Mouse (Mus musculus) midbrain, embryonic 11.5 days (tissue): ENCODE results near the gene Bckdha. TPM values are rescaled to one million over a fixed set of nuclear protein-coding genes. Genes with fewer than 3 reads are reported as not detected.

Experiments
- ATAC-seq: fragments of 200-750 bp; cut with Nextera tagmentation; 2 replicates; pipeline ENCODE4 v1.8.0; 2017; ENCODE audit warnings: moderate TSS enrichment, moderate library complexity; ENCODE audit not compliant: low FRiP score
- DNase-seq: peaks from one replicate; pipeline ENCODE4 v3.0.0; 2015; ENCODE audit warnings: low spot score; ENCODE audit errors: missing footprints
- H3K27ac ChIP-seq: fragments of 300-500 bp; sonication (generic); 2 replicates; pipeline ENCODE4 v1.5.1; 2014; ENCODE audit warnings: low read depth, low read length
- H3K27me3 ChIP-seq: fragments of 300-500 bp; sonication (generic); 2 replicates; pipeline ENCODE4 v1.6.1; 2014; ENCODE audit warnings: mild to moderate bottlenecking, low read length, moderate library complexity, mixed read lengths; ENCODE audit not compliant: control insufficient read depth, insufficient read depth
- H3K36me3 ChIP-seq: fragments of 300-500 bp; sonication (generic); 2 replicates; pipeline ENCODE4 v1.6.1; 2014; ENCODE audit warnings: mild to moderate bottlenecking, low read length, moderate library complexity, mixed read lengths; ENCODE audit not compliant: control insufficient read depth, insufficient read depth
- H3K4me1 ChIP-seq: fragments of 300-500 bp; sonication (generic); 2 replicates; pipeline ENCODE4 v1.6.1; 2014; ENCODE audit warnings: low read length; ENCODE audit not compliant: control insufficient read depth, insufficient read depth
- H3K4me2 ChIP-seq: fragments of 300-500 bp; sonication (generic); 2 replicates; pipeline ENCODE4 v1.6.1; 2014; ENCODE audit warnings: mild to moderate bottlenecking, moderate library complexity
- H3K4me3 ChIP-seq: fragments of 300-500 bp; sonication (generic); 2 replicates; pipeline ENCODE4 v1.5.1; 2014; ENCODE audit warnings: low read depth, low read length
- H3K9ac ChIP-seq: fragments of 300-500 bp; sonication (generic); 2 replicates; pipeline ENCODE4 v1.6.1; 2014; ENCODE audit warnings: low read length
- H3K9me3 ChIP-seq: fragments of 300-500 bp; sonication (generic); 2 replicates; pipeline ENCODE4 v1.6.1; 2016; ENCODE audit warnings: low read length; ENCODE audit not compliant: control insufficient read depth
- WGBS: fragments of 180-500 bp; shearing (Covaris S2); extraction: QIAGEN DNeasy Blood & Tissue Kit; methylation state at CpG from one replicate; pipeline ENCODE4 v1.1.7; 2014; 5-methylcytosine and 5-hydroxymethylcytosine counted together
- polyA plus RNA-seq: library from polyadenylated mRNA; unstranded; fragments of >200 nt; fragmentation: Nextera tagmentation; extraction: Ambion mirVana; gene quantifications from 2 replicates; pipeline ENCODE4 v1.2.1, GENCODE M21; 2014

Gene Bckdha
- polyA plus RNA-seq, 1 experiment from 2014 or later: 35.4 TPM

DNA sequence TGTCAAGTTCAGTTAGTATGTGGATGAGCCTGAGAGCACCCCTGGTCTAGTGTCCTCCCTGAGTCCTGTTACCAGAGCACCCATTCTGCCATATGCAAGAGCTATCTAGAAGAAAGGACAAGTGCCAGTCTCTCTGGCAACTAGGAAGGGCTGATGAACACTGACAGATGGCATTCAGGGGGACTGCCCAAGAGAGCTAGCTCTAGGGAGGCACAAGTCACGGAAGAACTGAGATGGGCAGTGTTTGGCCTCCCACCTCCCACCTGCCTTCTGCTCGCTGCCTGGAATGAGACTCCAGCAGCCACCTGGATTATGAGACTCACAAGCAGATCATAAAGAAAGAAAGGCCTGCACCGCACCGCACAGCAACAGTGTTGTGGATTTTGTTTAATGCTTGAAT is 19.0 kb downstream of the Bckdha start:
- no peaks in the 10 kb centered on the region for H3K4me1 ChIP-seq
- H3K27me3 ChIP-seq: no peaks in the 10 kb centered on the region
- WGBS: 88% methylated on average over 4 of the region's 4 CpGs
- H3K9ac ChIP-seq: no peak overlapping the region
- H3K4me3 ChIP-seq: no peak overlapping the region
- no peak overlapping the region for H3K27ac ChIP-seq
- no peaks in the 10 kb centered on the region for H3K36me3 ChIP-seq
- no peak for DNase-seq
- ATAC-seq: no peak
- H3K9me3 ChIP-seq: no peaks in the 10 kb centered on the region
- no peak overlapping the region for H3K4me2 ChIP-seq

DNA sequence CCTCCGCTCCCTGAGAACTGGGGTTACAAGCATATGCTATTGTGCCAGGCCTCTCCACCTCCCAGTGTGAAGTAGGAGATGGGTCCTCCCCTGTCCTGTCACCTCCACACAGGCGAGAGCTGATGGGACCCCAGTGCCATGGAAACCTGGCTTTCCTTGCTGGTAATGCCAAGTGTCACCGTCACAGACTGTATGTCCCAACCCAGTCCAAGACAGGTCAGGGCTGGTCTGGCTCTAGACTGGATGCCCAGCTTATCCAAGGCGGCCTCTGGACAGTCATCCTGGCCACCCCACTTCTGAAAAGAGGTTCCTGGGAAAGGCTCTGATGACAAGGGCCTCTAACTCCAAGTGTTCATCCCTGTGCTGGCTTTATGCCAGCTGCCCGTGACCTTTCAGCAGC is 21.7 kb downstream of the Bckdha start:
- Histone ChIP-seq H3K36me3 (no peaks in the 10 kb centered on the region), H3K4me2 (no peak overlapping the region), H3K27me3 (no peaks in the 10 kb centered on the region), H3K9ac (no peak overlapping the region), H3K9me3 (no peaks in the 10 kb centered on the region), H3K4me3 (no peak overlapping the region), H3K4me1 (no peaks in the 10 kb centered on the region), H3K27ac (no peak overlapping the region)
- WGBS: 90% methylated on average over 5 of the region's 5 CpGs
- DNase-seq: no peak
- ATAC-seq: no peak; the same call in 1 of the 2 replicates

DNA sequence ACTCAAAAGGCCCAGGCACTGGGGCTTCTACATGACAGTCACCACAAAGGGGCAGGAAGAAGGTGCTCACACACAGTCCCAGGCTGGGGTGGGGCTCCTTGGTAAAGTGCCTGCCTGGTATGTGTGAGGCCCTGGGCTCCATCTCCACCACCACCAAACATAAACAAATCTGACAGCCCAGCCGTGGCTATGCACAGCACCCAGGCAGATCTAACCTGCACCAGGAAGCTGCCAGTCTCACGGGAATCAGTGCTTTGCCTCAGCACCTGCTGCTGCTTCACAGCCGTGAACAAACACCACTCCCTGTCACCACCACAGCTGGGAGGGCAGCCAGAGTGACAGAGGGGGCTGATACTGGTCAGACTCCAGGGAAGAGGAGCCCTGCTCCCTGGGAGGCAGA is 22.4 kb downstream of the Bckdha start:
- Histone ChIP-seq H3K9ac (no peak overlapping the region), H3K27ac (no peak overlapping the region), H3K4me1 (no peaks in the 10 kb centered on the region), H3K36me3 (no peaks in the 10 kb centered on the region), H3K4me3 (no peak overlapping the region), H3K27me3 (no peaks in the 10 kb centered on the region), H3K9me3 (no peaks in the 10 kb centered on the region), H3K4me2 (no peak overlapping the region)
- ATAC-seq: no peak
- 76% methylated on average over 3 of the region's 3 CpGs for WGBS
- no peak for DNase-seq

DNA sequence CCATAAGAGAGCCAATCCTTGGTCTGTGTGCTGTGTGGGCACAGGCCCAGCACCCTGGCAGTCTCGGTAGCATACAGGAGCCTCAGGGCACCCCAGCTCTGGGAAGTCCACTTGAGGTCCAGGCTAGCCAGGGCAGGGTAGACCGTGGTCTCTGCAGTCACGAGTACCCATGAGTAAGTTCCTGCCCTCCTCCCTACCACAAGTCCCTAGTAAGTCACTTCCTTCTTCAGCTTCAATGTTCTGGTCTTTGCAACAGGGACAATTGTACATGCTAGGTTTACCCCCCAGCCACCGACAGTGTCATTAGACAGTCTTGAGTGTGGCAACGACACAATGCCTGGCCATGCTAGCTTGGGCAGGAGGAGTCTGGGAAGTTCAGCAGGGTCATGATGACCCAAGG is 26.1 kb downstream of the Bckdha start:
- ATAC-seq (no peak), DNase-seq (peak; percentile 14)
- no peak overlapping the region for H3K4me3 ChIP-seq
- no peak overlapping the region for H3K9ac ChIP-seq
- no peaks in the 10 kb centered on the region for H3K36me3 ChIP-seq
- no peak overlapping the region for H3K27ac ChIP-seq
- no peaks in the 10 kb centered on the region for H3K9me3 ChIP-seq
- peaks cover 3% of the 10 kb centered on the region; the same call in 1 of the 2 replicates for H3K27me3 ChIP-seq
- WGBS: 95% methylated on average over 5 of the region's 5 CpGs
- H3K4me1 ChIP-seq: peaks cover 2% of the 10 kb centered on the region
- no peak overlapping the region for H3K4me2 ChIP-seq

DNA sequence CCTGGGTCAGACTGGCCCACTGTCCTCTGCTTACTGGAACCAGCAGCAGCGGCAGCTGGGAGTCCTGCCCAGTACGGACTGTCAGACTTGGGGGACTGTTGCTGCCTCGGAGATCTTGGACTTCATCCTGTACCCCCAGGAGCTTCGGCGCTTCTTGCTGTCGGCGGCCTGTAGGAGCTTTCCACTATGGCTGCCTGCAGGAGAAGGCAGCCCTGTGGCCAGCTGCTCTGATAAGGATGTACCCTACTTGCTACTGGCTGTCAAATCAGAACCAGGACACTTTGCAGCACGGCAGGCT is 30.5 kb downstream of the Bckdha start:
- Histone ChIP-seq H3K27me3 (peaks cover 3% of the 10 kb centered on the region; the same call in 1 of the 2 replicates), H3K9me3 (no peaks in the 10 kb centered on the region), H3K4me1 (peaks cover 8% of the 10 kb centered on the region), H3K4me2 (no peak overlapping the region), H3K4me3 (no peak overlapping the region), H3K9ac (no peak overlapping the region), H3K36me3 (no peaks in the 10 kb centered on the region), H3K27ac (no peak overlapping the region)
- ATAC-seq (no peak), DNase-seq (no peak)
- 52% methylated on average over 8 of the region's 8 CpGs for WGBS

DNA sequence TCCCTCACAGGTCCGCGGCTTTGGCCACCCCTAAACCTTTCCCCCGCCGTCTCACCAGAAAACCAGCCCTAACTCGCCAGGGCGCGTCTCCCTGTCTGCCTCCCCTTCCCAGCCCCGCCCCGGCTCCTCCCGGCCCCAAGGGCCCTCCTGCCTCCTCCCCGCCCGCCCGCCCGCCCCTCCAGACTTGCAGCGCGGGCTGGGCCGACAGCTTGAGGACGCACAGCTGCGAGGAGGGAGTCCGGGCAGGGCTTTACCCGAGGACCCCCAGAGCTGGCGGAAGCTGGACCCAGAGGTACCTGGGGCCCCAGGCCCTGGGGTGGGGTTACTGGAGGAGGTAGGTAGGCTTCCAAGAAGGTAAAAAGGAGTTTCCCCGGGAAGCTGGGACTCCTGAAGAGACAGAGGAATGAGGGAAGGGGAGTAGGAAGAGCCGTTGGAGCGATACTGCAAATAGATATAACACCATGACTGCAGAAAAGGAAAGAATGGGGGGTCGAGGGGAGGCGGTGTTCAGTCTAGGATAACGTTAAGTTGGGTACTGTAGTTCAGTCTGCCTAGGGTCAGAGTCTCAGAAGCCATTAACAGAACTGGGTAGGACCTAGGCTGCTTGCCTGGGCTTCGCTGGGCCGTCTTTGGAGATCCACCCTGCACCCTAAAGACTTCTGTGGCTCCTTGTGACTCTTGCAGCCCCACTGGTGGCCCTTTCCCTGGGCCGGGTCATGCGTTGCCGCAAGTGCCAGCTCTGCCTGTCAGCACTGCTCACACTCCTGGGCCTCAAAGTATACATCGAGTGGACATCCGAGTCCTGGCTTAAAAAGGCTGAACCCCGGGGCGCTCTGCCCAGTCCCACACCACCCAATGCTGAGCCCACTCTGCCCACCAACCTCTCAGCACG is 31.1 kb downstream of the Bckdha start:
- Histone ChIP-seq H3K27ac (no peak overlapping the region), H3K4me1 (peaks cover 8% of the 10 kb centered on the region), H3K4me2 (peak overlapping the region; percentile 43), H3K9ac (peak overlapping the region; percentile 42; the same call in 1 of the 2 replicates), H3K36me3 (no peaks in the 10 kb centered on the region), H3K9me3 (no peaks in the 10 kb centered on the region), H3K4me3 (peak overlapping the region; percentile 18), H3K27me3 (peaks cover 3% of the 10 kb centered on the region; the same call in 1 of the 2 replicates)
- ATAC-seq: peak; percentile 52
- WGBS: 19% methylated on average over 38 of the region's 38 CpGs
- peak; percentile 90 for DNase-seq

DNA sequence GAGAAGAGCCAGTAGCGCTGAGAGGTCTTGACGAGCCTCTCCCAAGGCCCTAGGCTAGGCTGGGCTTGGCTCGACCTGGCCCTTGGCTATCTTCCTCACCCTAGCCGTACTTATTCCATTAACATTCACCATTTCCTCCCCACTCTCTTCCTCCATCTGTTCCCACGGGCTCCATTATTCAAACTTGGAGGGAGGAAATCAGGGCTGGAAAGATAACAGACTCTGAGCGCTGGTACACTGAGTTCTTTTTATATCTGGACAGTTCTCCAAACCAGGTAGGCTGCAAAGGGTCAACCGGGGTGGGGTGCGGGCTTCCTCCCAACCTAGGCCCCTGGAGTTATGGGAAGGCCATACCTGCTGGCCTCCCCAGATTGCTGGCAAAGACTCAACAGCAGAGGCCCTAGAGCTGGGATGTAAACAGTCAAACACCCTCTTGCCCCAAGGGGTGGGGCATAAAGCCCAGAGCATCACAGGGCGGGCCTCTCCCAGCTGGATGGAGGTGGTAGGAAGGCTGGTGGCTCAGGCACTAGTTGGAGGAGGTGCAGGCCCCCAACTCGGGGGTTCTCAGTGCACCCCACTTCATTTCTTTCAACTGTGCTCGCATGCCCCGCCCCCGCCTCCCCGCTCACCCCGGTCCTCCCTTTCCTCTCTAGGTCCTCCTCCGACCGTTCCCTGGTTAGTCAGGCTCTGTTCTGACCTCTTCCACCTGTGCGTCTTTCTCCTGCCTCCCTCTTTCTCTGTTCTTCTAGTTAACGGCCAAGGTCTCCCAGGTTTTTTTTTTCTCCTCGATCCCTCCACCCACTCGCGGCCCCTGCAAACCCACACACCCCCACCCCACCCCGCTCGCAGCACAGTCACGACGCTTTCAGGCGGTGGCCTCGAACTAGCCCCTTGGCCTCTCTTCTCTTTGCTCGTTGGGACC is 32.0 kb downstream of the Bckdha start, which contains the start of gene B3gnt8:
B3gnt8 (plus strand) TSS at position 146 of the 922 bp plus-strand sequence.
- DNase-seq (no peak), ATAC-seq (no peak)
- Histone ChIP-seq H3K36me3 (no peaks in the 10 kb centered on the region), H3K27me3 (peaks cover 3% of the 10 kb centered on the region; the same call in 1 of the 2 replicates), H3K4me1 (peaks cover 8% of the 10 kb centered on the region), H3K4me3 (peak within 1 kb of the TSS; percentile 18), H3K9ac (peak within 1 kb of the TSS; percentile 42; the same call in 1 of the 2 replicates), H3K4me2 (peak within 1 kb of the TSS; percentile 43), H3K27ac (no peak within 1 kb of the TSS), H3K9me3 (no peaks in the 10 kb centered on the region)
- WGBS: 21% methylated on average over 29 of the region's 29 CpGs

DNA sequence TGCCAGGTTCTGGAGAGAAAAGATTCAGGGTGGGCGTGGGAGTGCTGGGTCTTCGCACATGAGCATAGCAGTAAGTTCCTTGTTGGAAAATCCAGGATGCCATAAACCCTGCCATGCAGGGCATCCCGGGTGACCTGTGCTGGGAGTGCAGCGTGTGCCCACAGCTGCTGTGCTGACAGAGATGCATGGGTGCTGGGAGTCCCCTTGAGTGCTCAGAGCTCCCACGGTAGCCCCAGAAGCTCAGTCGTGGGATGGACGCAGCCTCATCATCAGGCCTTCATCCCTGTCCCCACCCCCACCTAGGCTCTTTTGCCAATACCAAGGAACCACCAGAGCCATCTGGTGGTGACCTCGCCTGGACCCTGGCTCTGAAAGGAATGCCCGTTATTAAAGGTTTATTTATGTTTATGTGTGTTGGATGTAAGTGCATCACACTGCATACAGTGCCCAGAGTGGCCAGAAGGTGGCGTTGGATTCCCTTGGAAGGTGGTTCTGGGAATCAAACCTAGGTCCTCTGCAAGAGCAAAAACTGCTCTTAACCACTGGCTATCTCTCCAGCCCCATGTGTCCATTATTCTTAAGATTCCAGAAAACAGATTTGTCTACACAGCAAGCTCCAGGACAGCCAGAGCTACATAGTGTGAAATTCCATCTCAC is 33.1 kb downstream of the Bckdha start:
- 72% methylated on average over 10 of the region's 10 CpGs for WGBS
- DNase-seq: no peak

More for the DNA sequence above, 33.1 kb downstream of the Bckdha start:
- Histone ChIP-seq H3K9me3 (no peaks in the 10 kb centered on the region), H3K36me3 (no peaks in the 10 kb centered on the region), H3K4me1 (peaks cover 8% of the 10 kb centered on the region), H3K4me3 (no peak overlapping the region), H3K9ac (no peak overlapping the region), H3K4me2 (no peak overlapping the region), H3K27me3 (peaks cover 3% of the 10 kb centered on the region; the same call in 1 of the 2 replicates), H3K27ac (no peak overlapping the region)
- no peak for ATAC-seq
